Mouse (Mus musculus): ENCODE data around the gene Cebpg. TPM values are rescaled to one million over a fixed set of nuclear protein-coding genes. Genes with fewer than 3 reads are reported as not detected.

The Cebpg gene
- 42.6 and 43.2 TPM in 2 replicates for polyA plus RNA-seq (2012; ENCODE audit: insufficient read depth, insufficient read length, missing spikeins)

GRCm38 (mm10) chr7:35056436-35056864 is at the start of gene Cebpg:
Gene Cebpg, minus strand, starts transcription at chr7:35056573.
- Histone ChIP-seq H3K27ac (ENCODE audit: insufficient read depth, low read depth, low read length) (peak within 1 kb of the TSS; percentile 95), H3K4me1 (ENCODE audit: control insufficient read depth, insufficient read depth, low read length) (peaks cover 28% of the 10 kb centered on the region), H3K4me3 (ENCODE audit: insufficient read depth, low read length) (peak within 1 kb of the TSS; percentile 84)
- TF ChIP-seq CTCF (IDR thresholded peaks at IDR 0.05; ENCODE audit: low read depth, low read length) = no peak

- Histone ChIP-seq H3K4me3 (ENCODE audit: insufficient read depth, low read length) (no peak overlapping the region), H3K4me1 (ENCODE audit: control insufficient read depth, insufficient read depth, low read length) (peaks cover 19% of the 10 kb centered on the region), H3K27ac (ENCODE audit: insufficient read depth, low read depth, low read length) (peak overlapping the region; percentile 87)
- TF ChIP-seq CTCF (IDR thresholded peaks at IDR 0.05; ENCODE audit: low read depth, low read length) (no peak), POLR2A (IDR thresholded peaks at IDR 0.05; ENCODE audit: borderline replicate concordance, low read depth, low read length) (no peak)
Observed at GRCm38 (mm10) chr7:35099528-35099927, 43.2 kb upstream of the Cebpg start.

- Histone ChIP-seq H3K27ac (ENCODE audit: insufficient read depth, low read depth, low read length) (peak overlapping the region; percentile 87), H3K4me3 (ENCODE audit: insufficient read depth, low read length) (no peak overlapping the region), H3K4me1 (ENCODE audit: control insufficient read depth, insufficient read depth, low read length) (peaks cover 19% of the 10 kb centered on the region)
- TF ChIP-seq CTCF (IDR thresholded peaks at IDR 0.05; ENCODE audit: low read depth, low read length) (no peak), POLR2A (IDR thresholded peaks at IDR 0.05; ENCODE audit: borderline replicate concordance, low read depth, low read length) (no peak)
Observed at GRCm38 (mm10) chr7:35098777-35099176, 42.4 kb upstream of the Cebpg start.

- Histone ChIP-seq H3K27ac (ENCODE audit: insufficient read depth, low read depth, low read length) (no peak overlapping the region), H3K4me1 (ENCODE audit: control insufficient read depth, insufficient read depth, low read length) (peaks cover 30% of the 10 kb centered on the region), H3K4me3 (ENCODE audit: insufficient read depth, low read length) (no peak overlapping the region)
- TF ChIP-seq CTCF (IDR thresholded peaks at IDR 0.05; ENCODE audit: low read depth, low read length) (no peak), POLR2A (IDR thresholded peaks at IDR 0.05; ENCODE audit: borderline replicate concordance, low read depth, low read length) (no peak)
Observed at GRCm38 (mm10) chr7:35094975-35095678, 38.8 kb upstream of the Cebpg start.

GRCm38 (mm10) chr7:35090550-35090949 is 34.2 kb upstream of the Cebpg start:
- Histone ChIP-seq H3K27ac (ENCODE audit: insufficient read depth, low read depth, low read length) (no peak overlapping the region), H3K4me3 (ENCODE audit: insufficient read depth, low read length) (no peak overlapping the region), H3K4me1 (ENCODE audit: control insufficient read depth, insufficient read depth, low read length) (peaks cover 18% of the 10 kb centered on the region)
- no peak for TF ChIP-seq POLR2A (IDR thresholded peaks at IDR 0.05; ENCODE audit: borderline replicate concordance, low read depth, low read length)
- no peak for TF ChIP-seq CTCF (IDR thresholded peaks at IDR 0.05; ENCODE audit: low read depth, low read length)

GRCm38 (mm10) chr7:35086271-35086861 is 30.0 kb upstream of the Cebpg start:
- Histone ChIP-seq H3K4me1 (ENCODE audit: control insufficient read depth, insufficient read depth, low read length) (peaks cover 22% of the 10 kb centered on the region), H3K4me3 (ENCODE audit: insufficient read depth, low read length) (peak overlapping the region; percentile 46), H3K27ac (ENCODE audit: insufficient read depth, low read depth, low read length) (no peak overlapping the region)
- TF ChIP-seq POLR2A (IDR thresholded peaks at IDR 0.05; ENCODE audit: borderline replicate concordance, low read depth, low read length) = no peak
- TF ChIP-seq CTCF (IDR thresholded peaks at IDR 0.05; ENCODE audit: low read depth, low read length) = no peak

GRCm38 (mm10) chr7:35084565-35085360 is 28.4 kb upstream of the Cebpg start:
- peaks cover 27% of the 10 kb centered on the region for H3K4me1 ChIP-seq (ENCODE audit: control insufficient read depth, insufficient read depth, low read length)
- TF ChIP-seq CTCF (IDR thresholded peaks at IDR 0.05; ENCODE audit: low read depth, low read length) = no peak
- TF ChIP-seq POLR2A (IDR thresholded peaks at IDR 0.05; ENCODE audit: borderline replicate concordance, low read depth, low read length) = no peak
- H3K27ac ChIP-seq (ENCODE audit: insufficient read depth, low read depth, low read length) = no peak overlapping the region
- H3K4me3 ChIP-seq (ENCODE audit: insufficient read depth, low read length) = no peak overlapping the region

GRCm38 (mm10) chr7:35081406-35082104 is 25.2 kb upstream of the Cebpg start:
- peak overlapping the region; percentile 86 for H3K27ac ChIP-seq (ENCODE audit: insufficient read depth, low read depth, low read length)
- H3K4me1 ChIP-seq (ENCODE audit: control insufficient read depth, insufficient read depth, low read length) = peaks cover 29% of the 10 kb centered on the region
- peak overlapping the region; percentile 32 for H3K4me3 ChIP-seq (ENCODE audit: insufficient read depth, low read length)
- TF ChIP-seq POLR2A (IDR thresholded peaks at IDR 0.05; ENCODE audit: borderline replicate concordance, low read depth, low read length) = no peak
- no peak for TF ChIP-seq CTCF (IDR thresholded peaks at IDR 0.05; ENCODE audit: low read depth, low read length)

- Histone ChIP-seq H3K27ac (ENCODE audit: insufficient read depth, low read depth, low read length) (peak overlapping the region; percentile 86), H3K4me3 (ENCODE audit: insufficient read depth, low read length) (peak overlapping the region; percentile 32), H3K4me1 (ENCODE audit: control insufficient read depth, insufficient read depth, low read length) (peaks cover 29% of the 10 kb centered on the region)
- TF ChIP-seq CTCF (IDR thresholded peaks at IDR 0.05; ENCODE audit: low read depth, low read length) = no peak
- TF ChIP-seq POLR2A (IDR thresholded peaks at IDR 0.05; ENCODE audit: borderline replicate concordance, low read depth, low read length) = no peak
Observed at GRCm38 (mm10) chr7:35080843-35081338, 24.5 kb upstream of the Cebpg start.

All from bone marrow macrophage, adult 2 months (primary cell).